8 mouse cellular contexts compared by ENCODE assay signal in genomic region chr2:128943538-128944528, GRCm38 (mm10). TPM values are rescaled to one million over a fixed set of nuclear protein-coding genes. Genes with fewer than 3 reads are reported as not detected.
DNase-seq lines count a peak whose midpoint lies in the region; ATAC-seq lines count a peak whose summit lies in the region.

TSS of gene Zc3h8 (minus strand) at chr2:128944077.

- peak within 1 kb of the TSS; percentile 77 for H3K9ac ChIP-seq in hindbrain, embryonic 12.5 days

- peak; percentile 96 for ATAC-seq in hindbrain, embryonic 12.5 days (ENCODE audit: low FRiP score)

- no peaks in the 10 kb centered on the region for H3K9me3 ChIP-seq in hindbrain, embryonic 12.5 days (replicated peaks)

- peak; percentile 96 for DNase-seq in Muller cell, postnatal 12 days (ENCODE audit: inconsistent ontology term)
- DNase-seq in cerebellum, adult 9-11 months: peak; percentile 97
- peak; percentile 90 to 95 for DNase-seq in frontal cortex, postnatal 10 days (ENCODE audit: low spot score in 2 of 2)
- peak; percentile 94 to 97 for DNase-seq in layer of hippocampus, postnatal 14 days (ENCODE audit: low spot score in 2 of 2)
- peak; percentile 98 for DNase-seq in lung, postnatal 14 days
- peak; percentile 92 for DNase-seq in retina, adult 2 months (ENCODE audit: low read depth, low spot score)
- DNase-seq in thymus, postnatal 36 days: peak; percentile 97

- H3K27me3 ChIP-seq in hindbrain, embryonic 12.5 days: peaks cover 4% of the 10 kb centered on the region; the same call in 1 of the 2 replicates

- peak within 1 kb of the TSS; percentile 74 for H3K4me3 ChIP-seq in hindbrain, embryonic 12.5 days

- 2% methylated on average over 65 of the region's 65 CpGs for WGBS in hindbrain, embryonic 12.5 days

- peaks cover 8% of the 10 kb centered on the region; the same call in 1 of the 2 replicates for H3K36me3 ChIP-seq in hindbrain, embryonic 12.5 days

- peak within 1 kb of the TSS; percentile 78 for H3K4me2 ChIP-seq in hindbrain, embryonic 12.5 days (replicated peaks)

- no peaks in the 10 kb centered on the region for H3K4me1 ChIP-seq in hindbrain, embryonic 12.5 days

- H3K27ac ChIP-seq in hindbrain, embryonic 12.5 days: peak within 1 kb of the TSS; percentile 86

RNA-seq across cellular contexts. Expression of gene Zc3h8, which starts in this region (rescaled TPM):
- polyA plus RNA-seq in hindbrain, embryonic 12.5 days (2016; fragmentation: Nextera tagmentation; extraction: Ambion mirVana): 8.8 and 9.0 TPM in 2 replicates
- 1 to 10 TPM; 4.3 to 5.5 TPM for total RNA-seq in layer of hippocampus, postnatal 14 days (2021)

Comparison
In these comparisons a context has a peak if more than half of its experiments do, and no peak if none do; other contexts are left out.
1. Peak in every context shown above with its lines: DNase-seq, ATAC-seq, H3K4me3 ChIP-seq and H3K27ac ChIP-seq.